Mouse (Mus musculus) thymus, postnatal 4 days (tissue): ENCODE results near the gene Eps15.
A peak's percentile ranks its signal among the peaks of the same experiment; 100 is the strongest.
"Not testable (repeated sequence)": the region's sequence is repeated elsewhere in the genome, so short reads cannot be mapped to it uniquely, and the experiment has no call there.

Experiments used
- DNase-seq: peaks from one replicate; pipeline ENCODE4 v3.0.0; 2021

The Eps15 gene

DNA sequence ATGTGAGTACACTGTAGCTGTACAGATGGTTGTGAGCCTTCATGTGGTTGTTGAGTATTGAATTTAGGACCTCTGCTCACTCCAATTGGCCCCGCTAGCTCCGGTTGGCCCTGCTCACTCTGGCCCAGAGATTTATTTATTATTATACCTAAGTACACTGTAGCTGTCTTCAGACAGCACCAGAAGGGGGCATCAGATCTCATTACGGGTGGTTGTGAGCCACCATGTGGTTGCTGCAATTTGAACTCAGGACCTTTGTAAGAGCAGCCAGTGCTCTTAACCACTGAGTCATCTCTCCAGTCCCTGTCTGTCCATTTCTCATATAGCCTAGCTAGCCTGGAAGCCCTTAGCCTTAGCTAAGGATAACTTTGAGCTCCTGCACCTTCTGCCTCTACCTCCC lies 124.8 kb downstream of the Eps15 start:
- DNase-seq, result not testable (repeated sequence)

DNA sequence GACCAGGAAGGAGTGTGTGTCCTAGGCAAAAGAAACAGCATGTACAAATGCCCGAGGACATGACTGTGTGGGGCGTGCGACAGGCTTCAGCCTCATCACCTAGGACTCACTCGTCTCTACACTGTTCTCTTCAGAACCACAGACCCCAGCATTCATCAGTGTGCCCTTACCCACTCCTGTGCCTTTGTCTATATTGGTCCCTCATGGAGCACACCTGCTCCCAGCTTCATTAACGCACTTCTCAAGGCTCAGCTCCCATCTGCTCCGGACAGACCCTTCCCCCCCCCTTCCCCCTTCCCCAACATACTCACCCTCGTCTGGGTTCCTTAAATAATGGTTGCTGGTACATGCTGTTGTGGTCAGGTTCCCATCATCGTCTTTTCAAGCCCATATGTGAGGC lies 125.3 kb downstream of the Eps15 start:
- no peak for DNase-seq

DNA sequence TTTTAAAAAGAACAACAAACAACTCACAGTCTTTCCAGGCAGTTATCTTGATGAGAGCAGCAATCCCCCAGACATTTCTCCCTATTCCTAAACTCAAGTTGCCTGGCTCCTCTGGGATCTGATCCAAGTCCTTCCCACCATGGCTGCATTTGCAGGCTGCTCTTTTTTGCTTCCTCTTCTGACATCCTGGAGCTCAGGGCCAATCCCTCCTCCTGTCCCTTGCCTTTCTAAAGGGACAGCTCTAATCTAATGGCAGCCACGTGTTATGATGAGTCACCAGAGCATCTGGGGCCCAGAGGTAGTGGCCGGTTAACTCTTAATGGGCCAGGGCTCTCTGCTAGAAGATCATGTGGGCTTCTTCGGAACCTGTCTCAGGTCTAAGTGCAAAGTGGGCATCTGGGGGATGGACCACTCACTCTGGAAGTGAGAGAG lies 126.0 kb downstream of the Eps15 start:
- no peak for DNase-seq

DNA sequence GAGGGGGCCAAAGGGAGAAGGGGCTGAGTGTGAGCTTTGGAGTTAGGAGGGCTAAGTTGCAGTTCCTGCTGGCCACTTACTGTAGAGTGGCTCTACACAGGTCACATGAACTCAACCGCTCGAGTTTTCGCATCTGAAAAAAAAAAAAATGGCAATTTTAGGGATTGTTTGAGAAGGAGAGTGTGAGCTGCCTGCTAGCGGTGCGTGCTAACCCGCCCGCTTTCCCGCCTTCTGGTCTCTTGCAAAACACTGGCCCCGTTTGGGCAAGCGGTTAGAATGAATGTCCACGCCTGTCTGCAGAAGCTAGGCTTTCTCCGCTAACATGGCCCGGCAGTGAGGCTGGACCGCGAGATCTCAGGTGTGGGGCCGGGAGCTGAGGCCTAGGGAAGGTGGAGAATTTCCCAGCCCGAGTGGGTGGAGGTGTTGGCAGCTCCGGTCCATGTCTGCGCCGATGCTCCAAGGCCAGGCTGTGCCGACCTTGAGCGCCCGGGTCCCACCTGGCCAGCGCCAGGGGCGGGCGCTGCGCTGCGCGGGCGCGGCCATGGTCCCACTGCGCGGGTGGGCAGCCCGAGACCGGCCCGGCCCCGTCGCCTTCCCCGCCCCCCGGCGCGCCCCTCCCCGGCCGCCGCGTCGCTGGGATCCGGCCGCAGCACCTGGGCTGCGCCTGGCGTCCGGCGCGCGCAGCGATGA lies 126.6 kb downstream of the Eps15 start, which contains the start of gene Ttc39a:
TSS of gene Ttc39a (plus strand) at position 138 of the 690 bp plus-strand sequence.
- peak; percentile 22 for DNase-seq

DNA sequence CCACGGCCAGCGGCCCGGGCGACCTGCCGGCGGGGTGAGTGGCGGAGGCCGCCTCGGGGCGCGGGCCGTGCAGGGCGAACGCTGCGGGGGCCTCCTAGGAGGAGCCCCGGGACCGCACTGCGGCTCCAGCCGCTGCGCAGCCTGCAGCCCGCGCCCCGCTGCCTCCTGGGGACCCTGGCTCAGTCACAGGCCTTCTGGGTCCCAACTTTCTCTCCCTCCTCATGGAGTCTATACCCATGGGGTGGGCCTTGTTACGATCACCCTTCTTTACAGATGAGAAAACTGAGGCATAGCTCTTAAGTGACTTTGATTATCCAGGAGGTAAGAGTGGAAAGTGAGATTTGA lies 127.1 kb downstream of the Eps15 start:
- DNase-seq, result no peak

DNA sequence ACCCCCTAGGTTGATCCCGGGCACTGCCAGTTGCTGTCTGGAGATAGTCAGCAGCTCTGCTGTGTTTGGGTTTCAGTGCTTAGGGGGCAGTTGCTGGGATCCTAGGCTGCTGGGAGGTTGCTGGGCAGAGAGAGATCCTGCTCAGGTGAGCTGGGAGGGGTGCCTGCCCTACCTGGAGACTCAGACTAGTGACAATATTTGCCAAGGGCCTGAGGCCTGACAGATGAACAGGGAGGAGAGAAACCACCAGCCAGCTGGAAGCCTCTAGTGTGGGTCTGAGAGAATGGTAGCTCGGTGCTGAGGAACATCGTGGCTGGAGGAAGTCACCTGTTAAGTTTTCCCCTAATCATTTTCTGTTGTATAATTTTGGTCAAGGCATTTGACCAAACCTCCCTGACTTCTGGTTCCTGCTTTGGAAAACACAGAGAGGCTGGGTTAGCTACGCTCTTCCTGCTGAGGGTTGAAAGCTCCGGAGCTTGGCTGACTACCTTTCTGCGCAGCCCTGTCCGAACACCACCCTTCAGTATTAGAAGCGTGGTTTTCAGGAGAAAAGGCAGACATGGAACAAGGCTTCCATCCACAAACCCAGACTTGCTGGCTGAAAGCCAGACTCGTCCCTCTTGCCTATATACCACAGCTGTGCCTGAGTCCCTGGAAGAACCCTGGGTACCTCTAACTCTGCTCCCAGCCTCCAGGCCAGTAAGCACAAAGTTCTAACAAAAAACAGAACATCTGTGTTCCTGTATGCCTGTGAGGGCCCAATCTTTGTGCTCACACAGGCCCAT lies 127.8 kb downstream of the Eps15 start:
- no peak for DNase-seq

DNA sequence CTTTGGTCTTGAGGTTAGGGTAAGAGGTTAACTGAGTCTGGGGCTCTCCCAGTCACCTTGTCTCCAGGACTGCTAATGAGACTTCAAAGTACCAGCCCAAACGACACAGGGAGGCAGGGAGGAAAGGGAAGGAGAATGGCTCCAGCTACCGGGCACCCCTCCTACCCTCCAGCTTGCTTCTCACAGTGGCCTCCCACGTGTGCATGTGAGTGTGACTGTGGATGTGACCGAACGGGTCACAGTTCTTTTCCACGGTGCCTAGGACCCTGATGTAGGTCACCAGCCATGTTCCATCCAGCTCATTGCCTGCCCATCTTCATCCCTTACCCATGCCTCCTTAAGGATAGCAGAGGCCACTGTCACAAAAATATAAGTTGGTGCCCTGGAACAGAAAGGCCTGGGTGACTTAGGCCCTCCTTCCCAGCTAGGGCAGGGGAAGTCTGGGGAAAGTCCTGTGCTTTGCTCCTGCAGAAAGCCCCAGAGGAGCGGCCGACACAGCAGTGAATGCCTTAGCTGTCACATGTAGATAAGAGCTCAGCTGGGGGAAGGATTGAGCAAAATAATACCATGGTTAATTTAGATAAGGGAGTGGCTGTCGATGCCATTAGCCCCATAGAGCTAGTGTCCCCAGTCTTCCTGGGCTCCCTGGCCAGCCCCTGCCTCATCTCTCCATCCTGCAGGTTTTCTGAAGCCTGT lies 130.8 kb downstream of the Eps15 start:
- DNase-seq, result no peak

DNA sequence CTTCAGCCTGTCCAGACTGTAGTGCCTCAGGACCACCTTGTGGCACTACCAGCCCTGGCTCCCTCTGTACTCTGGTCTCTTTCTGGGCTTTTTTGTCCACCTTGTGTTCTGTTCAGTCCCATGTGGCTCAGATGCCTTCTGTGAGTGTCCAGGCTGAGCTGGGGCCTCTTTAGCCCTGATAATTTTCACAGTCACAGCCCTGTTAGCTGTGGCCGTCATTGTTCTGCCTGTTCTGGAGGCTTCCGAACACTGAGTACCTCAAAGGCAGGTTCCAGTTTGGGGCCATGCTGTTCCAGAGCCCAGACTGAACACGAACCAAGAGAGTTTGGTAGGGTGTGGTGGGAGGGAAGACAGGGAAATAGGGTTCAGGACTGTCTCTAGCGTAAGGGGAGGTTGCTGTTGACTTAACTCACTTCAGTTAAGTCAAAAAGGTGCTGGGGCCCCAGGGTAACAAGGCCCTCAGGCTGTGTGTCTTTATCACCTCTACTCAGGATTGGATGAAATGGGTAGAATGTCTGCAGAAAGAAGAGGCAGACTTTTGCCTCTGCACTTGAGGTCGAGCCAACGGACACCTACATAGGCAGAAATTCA lies 131.4 kb downstream of the Eps15 start:
- DNase-seq, result no peak

DNA sequence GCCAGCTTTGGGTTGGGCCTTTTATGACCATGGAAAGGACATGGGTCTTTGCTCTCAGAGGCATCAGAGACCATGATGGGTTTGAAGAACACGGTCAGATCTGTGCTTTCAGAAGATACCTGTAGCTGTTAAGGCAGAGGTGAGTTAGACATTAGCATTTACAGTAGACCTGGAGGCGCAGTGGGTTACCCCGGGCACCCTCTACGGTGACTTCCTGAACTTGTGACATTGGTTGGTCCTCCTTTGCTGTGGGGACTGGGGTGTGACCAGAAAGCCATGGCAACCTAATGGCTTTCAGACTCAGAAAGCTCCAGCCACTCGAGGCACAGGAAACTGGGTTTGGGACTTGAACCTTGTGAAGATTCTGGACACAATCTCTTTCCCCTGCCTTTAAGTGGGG lies 132.2 kb downstream of the Eps15 start:
- DNase-seq, result no peak

DNA sequence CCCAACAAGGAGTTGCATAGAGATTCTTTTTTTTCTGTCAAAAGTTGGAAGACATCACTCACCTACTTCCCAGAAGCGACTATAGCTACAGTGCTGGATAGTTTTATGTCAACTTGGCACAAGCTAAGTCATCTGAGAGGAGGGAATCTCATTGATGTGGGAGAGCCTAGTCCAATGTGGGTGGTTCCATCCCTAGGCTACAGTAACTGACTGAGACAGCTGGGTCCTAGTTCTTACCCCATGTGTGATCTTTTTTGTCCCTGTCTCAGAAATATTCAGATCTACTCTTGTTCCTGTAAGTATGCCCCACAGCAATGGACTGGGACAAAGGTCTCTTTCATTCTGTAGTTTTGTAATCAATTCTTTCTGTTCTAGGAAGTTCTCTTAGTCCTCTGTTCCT lies 137.9 kb downstream of the Eps15 start:
- no peak for DNase-seq

DNA sequence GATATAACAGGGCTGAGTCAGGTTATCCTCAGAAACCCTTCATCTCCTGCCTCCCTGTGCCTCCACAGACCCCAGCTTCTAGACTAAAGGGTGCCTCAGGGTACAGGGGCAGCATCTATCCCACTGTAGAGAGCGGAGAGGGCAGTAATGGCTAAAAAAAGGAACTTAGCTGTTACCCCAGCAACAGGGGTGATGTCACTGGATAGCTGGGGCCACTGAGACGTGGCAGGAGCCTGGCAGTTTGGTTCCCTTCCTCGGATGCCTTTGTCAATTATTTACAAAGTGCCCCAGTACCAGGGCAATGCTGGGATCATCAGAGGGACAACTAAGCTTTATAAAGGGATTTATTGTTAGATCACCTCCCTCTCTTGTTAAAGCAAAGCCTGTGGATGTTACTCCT lies 138.9 kb downstream of the Eps15 start:
- DNase-seq, result no peak

DNA sequence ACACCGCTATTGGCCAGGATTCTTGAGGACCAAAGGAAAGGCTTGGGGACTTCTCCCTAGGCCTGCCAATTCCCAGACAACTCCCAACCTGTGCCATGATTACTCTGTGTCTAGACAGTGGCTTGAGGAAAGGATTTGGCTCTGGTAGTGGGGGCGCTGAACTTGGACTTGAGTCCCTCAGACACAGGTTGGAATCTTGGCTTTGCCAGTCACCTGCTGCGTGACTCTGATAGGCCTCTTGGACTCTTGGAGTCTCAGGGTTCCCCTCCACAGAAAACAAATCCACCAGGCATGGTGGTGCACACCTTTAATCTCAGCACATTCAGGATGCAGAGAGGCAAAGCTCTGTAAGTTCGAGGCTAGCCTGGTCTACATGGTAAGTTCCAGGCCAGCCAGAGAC lies 139.5 kb downstream of the Eps15 start:
- DNase-seq, result no peak

DNA sequence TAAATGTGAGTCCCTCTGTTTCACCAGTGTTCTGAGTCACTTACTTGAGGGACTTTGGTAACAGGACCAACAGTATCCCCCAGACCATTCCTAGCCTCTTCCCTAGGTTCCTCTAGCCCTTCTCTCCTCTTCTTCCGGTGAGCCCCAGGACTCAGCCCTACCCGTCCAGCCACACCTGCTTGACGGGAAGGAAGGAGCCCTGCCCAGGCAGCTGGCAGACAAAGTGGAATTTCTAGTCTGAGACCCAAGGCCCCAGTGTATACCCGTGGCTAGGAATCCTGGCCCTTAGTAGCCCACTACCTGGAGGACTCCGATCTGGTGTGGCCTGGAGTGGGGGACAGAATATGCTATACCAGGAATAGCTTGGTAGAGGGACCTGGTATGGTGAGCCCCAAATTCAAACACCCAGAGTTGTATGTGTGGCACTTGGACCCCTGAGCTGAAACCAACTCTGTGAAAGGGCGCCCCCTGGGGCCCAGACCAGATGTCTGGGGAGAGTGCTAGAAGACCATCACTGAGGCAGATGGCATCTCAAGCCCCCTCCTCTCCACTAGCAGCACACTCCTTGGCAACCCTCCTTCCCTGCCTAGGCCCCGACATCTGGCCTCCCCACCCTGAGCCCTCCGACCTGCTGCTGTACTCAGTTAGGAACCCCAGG lies 140.2 kb downstream of the Eps15 start:
- DNase-seq, result peak; percentile 76

DNA sequence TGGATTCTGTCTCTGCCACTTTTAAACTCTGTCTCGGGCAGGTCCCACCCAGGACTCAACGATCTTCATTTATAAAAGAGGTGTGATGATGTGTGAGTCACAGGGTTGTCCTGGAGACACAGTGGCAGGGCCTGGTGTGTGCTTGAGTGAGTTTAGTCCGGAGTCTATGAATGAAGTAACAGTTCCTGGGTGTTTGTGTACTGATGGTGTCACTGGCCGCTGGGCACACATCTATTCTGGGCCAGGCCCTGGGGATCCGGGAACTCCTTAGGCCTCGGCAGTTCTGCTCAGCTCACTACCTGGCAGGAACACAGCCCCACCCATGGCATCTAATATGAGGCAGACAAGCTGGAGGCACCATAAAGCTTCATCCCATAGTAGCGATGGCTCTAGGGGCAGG lies 141.5 kb downstream of the Eps15 start:
- DNase-seq, result no peak

DNA sequence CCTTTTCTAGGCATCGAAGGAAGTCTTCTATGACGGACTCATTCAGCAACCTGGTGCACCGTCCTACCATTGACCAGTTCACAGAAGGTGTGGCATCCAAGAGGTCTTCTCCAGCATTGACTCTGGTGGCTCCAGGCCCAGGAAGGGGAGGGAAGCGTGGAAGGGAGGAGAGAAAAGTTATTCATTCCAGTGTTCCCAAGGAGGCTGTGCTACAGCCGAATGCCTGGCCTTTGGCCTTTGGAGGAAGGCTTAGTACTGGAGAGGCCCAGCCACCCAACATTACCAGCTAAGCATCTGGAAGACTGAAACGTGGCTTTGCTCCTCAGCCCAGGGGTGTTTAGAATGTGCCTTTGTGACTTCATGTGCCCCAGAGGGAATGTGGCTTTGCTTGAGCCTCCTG lies 142.4 kb downstream of the Eps15 start:
- DNase-seq, result no peak

DNA sequence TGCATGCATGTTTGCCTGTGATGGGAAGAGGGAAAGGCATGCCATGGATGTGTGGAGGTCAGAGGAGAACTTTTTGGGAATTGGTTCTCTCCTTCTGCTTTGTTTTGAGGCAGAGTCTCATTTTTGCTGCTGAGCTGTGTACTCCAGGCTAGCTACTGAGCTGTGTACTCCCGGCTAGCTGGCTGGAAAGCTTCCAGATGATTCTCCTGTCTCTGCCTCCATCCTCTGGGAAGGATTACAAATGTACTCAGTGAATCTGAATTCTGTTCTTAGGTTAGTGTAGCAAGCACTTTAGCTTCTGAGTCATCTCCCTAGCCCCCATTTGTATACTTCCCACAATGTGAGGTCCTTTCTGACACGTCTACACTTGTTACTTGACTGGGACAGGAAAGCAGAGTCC lies 143.4 kb downstream of the Eps15 start:
- DNase-seq, result no peak

DNA sequence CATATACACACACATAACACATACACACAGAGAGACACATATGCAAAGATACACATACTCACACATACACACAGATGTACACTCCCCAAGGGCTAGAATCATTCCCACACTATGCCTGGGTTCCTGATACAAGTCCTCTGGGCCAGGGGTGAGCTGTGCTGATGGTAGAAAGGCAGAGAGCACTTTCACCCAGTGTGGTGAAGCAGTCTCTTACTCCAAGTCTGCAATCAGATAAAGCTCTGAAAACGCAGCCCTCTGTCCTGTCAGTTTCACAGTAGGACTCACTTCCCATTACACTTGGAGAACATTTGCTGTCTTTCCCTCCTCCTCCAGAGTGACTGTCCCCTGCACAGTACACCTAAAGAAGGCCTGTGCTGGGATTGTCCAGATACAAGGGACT lies 147.0 kb downstream of the Eps15 start:
- no peak for DNase-seq

DNA sequence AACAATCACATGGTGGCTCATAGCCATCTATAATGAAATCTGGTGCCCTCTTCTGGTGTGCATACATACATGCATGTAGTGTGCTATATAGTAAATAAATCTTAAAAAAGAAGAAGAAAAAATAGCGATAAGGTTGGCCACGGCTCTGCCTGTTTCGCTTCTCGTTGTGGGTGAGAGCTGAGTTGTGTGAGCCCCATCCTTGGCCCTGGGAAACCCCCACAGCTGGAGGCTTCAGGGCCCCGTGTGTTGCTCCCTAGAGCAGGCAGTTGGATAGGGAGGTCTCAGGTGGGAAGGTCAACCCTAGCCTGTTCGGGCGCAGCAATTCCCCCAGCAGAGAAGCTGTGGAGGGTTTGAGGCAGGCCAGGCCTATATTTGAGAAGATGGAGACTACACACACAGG lies 150.2 kb downstream of the Eps15 start:
- no peak for DNase-seq

DNA sequence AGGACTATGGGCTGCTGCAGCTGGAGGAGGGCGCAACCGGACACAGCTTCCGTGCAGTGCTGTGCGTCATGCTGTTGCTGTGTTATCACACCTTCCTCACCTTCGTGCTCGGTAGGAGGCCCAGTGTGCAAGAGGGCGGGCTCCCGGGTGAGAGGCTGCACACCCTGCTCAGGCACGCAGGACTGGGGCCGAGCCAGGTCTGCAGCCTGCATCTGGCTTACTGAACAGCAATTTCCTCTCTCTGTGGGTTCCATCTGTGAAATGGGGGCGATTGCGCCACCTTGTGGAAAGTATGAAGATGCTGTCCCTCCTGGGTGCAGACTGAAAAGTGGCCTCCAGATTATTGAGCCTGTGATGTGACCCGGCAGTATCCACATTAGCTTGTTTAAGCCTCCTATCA lies 150.8 kb downstream of the Eps15 start:
- peak; percentile 66 for DNase-seq

DNA sequence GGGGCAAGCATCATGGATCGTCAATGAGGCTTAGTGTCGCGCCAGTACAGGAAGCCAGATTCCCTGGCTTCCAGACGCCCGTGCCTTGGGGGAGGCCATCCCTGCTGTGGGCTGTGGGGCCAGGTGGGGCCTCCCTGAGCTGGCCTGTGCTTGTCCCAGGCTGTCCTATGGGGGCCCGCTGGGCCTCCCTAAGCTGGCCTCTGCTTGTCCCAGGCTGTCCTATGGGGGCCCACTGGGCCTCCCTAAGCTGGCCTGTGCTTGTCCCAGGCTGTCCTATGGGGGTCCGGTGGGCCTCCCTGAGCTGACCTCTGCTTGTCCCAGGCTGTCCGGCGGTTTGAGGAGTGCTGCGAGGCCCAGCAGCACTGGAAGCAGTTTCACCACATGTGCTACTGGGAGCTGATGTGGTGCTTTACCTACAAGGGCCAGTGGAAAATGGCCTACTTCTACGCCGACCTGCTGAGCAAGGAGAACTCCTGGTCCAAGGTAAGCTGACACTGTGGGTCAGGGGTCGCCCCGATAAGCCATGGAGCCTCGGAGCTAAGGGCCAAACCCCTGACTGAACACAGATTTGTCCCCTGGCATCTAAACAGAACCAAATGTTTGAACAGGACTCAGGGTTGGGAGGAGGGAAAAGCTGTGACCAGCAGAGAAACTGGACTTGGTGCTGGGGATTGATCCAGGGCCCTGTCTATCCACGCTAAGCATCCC lies 152.8 kb downstream of the Eps15 start:
- DNase-seq, result no peak

DNA sequence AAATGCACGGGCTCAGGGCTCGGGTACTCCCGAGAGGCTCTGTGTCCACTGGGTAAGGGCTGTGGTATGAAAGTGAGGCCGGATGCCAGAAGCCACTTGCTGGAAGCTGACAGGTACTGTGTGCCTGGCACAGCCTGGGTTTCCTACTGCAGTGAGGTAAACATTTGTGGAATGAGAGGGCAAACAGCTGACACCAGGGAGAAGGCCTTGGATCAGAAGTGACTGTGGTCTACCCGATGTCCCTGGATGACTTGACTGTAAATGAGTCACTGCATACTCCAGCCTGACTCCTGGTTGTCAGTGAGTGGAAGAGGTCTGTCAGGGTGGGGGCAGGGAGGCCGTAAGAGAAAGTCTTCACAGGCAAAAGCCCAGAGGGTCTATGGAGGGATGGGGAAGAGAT lies 153.6 kb downstream of the Eps15 start:
- DNase-seq, result no peak

DNA sequence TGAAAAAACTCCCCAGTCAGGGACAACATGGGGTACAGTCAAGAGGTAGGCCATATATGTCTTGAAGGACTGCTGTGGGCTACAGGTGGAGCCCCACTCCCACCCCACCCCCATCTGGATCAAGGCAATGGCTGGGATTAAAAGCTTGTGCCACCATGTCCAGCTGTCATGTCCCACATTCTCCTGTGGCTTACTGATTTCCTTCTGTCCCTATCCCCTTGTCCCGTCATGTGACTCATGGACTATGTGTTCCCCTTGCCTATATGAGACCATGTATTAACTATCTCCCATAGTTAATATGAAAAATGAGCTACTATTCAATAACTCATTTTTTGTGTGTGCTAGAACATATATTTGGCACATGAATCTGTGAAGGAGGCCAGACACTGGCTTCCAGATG lies 154.2 kb downstream of the Eps15 start:
- no peak for DNase-seq
